Mouse (Mus musculus) liver, postnatal 0 days (tissue): ENCODE data around the gene Cdpf1. TPM values are rescaled to one million over a fixed set of nuclear protein-coding genes. Genes with fewer than 3 reads are reported as not detected.
A peak's percentile ranks its signal among the peaks of the same experiment; 100 is the strongest.

Experiments used
- ATAC-seq: fragments of 200-750 bp; cut with Nextera tagmentation; 2 replicates; pipeline ENCODE4 v1.8.0; 2017; ENCODE audit warnings: mild to moderate bottlenecking, moderate library complexity
- DNase-seq: peaks from one replicate; pipeline ENCODE4 v3.0.0-alpha.2; 2016
- H3K27ac ChIP-seq: fragments of 300-500 bp; sonication (generic); 2 replicates; pipeline ENCODE4 v1.5.1; 2014; ENCODE audit warnings: antibody characterized with exemption, moderate library complexity, mild to moderate bottlenecking, low read depth
- H3K27me3 ChIP-seq: fragments of 300-500 bp; sonication (generic); 2 replicates; pipeline ENCODE4 v1.6.1; 2014; ENCODE audit warnings: low read length, control low read depth, mixed read lengths; ENCODE audit not compliant: insufficient read depth
- H3K36me3 ChIP-seq: fragments of 300-500 bp; sonication (generic); replicated peaks from 2 replicates; pipeline ENCODE4 v1.6.1; 2014; ENCODE audit warnings: mild to moderate bottlenecking, control low read depth, low read length, moderate library complexity, mixed read lengths; ENCODE audit not compliant: insufficient read depth
- H3K4me1 ChIP-seq: fragments of 300-500 bp; sonication (generic); 2 replicates; pipeline ENCODE4 v1.6.1; 2014; ENCODE audit warnings: antibody characterized with exemption, mild to moderate bottlenecking, control low read depth; ENCODE audit not compliant: insufficient read depth
- H3K4me2 ChIP-seq: fragments of 300-500 bp; sonication (generic); 2 replicates; pipeline ENCODE4 v1.6.1; 2014; ENCODE audit warnings: low read depth, mild to moderate bottlenecking, low read length, moderate library complexity, mixed read lengths
- H3K4me3 ChIP-seq: fragments of 300-500 bp; sonication (generic); 2 replicates; pipeline ENCODE4 v1.5.1; 2014; ENCODE audit warnings: low read depth, low read length
- H3K9ac ChIP-seq: fragments of 300-500 bp; sonication (generic); replicated peaks from 2 replicates; pipeline ENCODE4 v1.6.1; 2014; ENCODE audit warnings: mild to moderate bottlenecking, moderate library complexity
- H3K9me3 ChIP-seq: fragments of 300-500 bp; sonication (generic); 2 replicates; pipeline ENCODE4 v1.6.1; 2016; ENCODE audit warnings: mild to moderate bottlenecking, control low read depth, low read length, mixed read lengths
- CTCF ChIP-seq: sonication (generic); IDR thresholded peaks from 2 replicates; pipeline ENCODE4 v1.5.1; 2016; ENCODE audit warnings: antibody characterized with exemption, low read depth
- EP300 ChIP-seq: IDR thresholded peaks from 2 replicates; pipeline ENCODE4 v1.6.1; 2016; ENCODE audit warnings: antibody characterized with exemption, low read depth, mild to moderate bottlenecking
- WGBS: fragments of 180-500 bp; shearing (Covaris S2); extraction: QIAGEN DNeasy Blood & Tissue Kit; methylation state at CpG from one replicate; pipeline ENCODE4 v1.1.7; 2014; ENCODE audit not compliant: insufficient replicate concordance; 5-methylcytosine and 5-hydroxymethylcytosine counted together
- polyA plus RNA-seq: library from polyadenylated mRNA; unstranded; fragments of >200 nt; fragmentation: Nextera tagmentation; extraction: Ambion mirVana; gene quantifications from 2 replicates; pipeline ENCODE4 v1.2.1, GENCODE M21; 2015

Cdpf1 gene
- polyA plus RNA-seq, 1 experiment from 2014 or later: 12.9 TPM

DNA sequence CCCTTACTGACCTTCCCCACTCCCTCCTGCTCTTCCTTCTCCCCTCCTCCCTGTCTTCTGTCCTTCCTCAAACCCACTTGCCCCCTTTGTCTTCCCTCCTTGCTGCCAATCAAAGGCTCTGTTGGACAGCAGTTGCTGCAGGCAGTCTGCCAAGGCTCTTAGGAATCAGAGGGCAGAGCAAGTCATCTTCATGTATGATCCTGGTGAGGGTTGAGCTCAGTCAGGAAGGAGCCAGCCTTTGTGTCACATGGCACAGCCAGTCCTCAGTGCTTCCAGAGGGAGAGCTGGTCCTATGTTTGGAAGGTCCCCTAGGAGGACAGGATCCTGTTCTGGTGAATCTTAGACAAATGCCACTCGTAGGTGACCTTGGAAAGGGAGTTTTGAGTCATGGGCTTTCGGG lies 8.6 kb downstream of the Cdpf1 start:
- Histone ChIP-seq H3K27me3 (no peaks in the 10 kb centered on the region), H3K27ac (no peak overlapping the region), H3K9ac (no peak overlapping the region), H3K4me1 (no peaks in the 10 kb centered on the region), H3K4me3 (no peak overlapping the region), H3K4me2 (no peak overlapping the region), H3K9me3 (no peaks in the 10 kb centered on the region), H3K36me3 (peaks cover 16% of the 10 kb centered on the region; the same call in 1 of the 2 replicates)
- 68% methylated on average over 2 of the region's 2 CpGs for WGBS
- TF ChIP-seq EP300: no peak
- ATAC-seq: no peak
- no peak for DNase-seq

DNA sequence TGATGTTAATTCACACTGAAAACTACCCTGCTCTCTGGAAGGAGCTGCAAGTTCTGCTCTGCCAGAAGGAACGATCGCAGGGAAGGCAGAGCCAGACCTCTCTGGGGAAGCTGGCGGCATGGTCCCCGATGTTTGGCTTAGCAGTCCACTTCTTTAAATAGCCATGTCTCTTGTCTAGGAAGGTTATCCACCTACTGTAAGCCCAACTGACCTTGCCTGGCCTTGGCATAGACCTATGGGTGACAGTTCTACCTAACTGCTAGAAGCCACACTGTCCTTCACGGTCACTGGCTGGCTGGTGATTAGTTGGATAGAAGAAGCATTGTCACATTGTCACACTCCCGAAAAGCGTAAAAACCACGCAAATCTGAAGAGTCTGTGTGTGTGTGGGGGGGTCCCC lies 12.8 kb downstream of the Cdpf1 start:
- Histone ChIP-seq H3K4me1 (no peaks in the 10 kb centered on the region), H3K36me3 (peaks cover 19% of the 10 kb centered on the region; the same call in 1 of the 2 replicates), H3K9me3 (no peaks in the 10 kb centered on the region), H3K9ac (no peak overlapping the region), H3K27ac (no peak overlapping the region), H3K27me3 (no peaks in the 10 kb centered on the region), H3K4me2 (no peak overlapping the region), H3K4me3 (no peak overlapping the region)
- 87% methylated on average over 8 of the region's 8 CpGs for WGBS
- no peak for TF ChIP-seq EP300
- no peak for TF ChIP-seq CTCF
- ATAC-seq (no peak), DNase-seq (no peak)

DNA sequence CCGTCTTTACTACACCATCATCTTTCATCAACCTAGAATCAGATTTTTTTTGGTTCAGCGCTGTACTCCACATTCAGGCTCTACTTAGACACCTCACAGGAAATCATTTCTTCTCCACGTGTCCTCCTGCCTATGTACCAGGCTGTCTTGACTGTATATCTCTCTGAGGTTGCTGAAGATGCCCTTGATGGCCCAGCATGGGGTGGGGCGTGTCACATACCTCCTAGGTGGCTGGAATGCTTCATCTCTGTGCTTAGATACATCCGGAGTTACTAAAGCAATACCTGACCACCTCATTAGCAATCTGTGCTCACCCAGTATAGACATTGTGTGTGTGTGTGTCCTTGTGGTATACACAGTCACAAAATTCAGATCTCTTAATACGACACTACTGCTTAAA lies 16.0 kb downstream of the Cdpf1 start:
- Histone ChIP-seq H3K4me2 (no peak overlapping the region), H3K4me3 (no peak overlapping the region), H3K4me1 (no peaks in the 10 kb centered on the region), H3K9ac (no peak overlapping the region), H3K27ac (no peak overlapping the region), H3K9me3 (no peaks in the 10 kb centered on the region), H3K36me3 (0 out of 2 replicates have a peak, but pooled peaks cover 14% of the 10 kb centered on the region), H3K27me3 (no peaks in the 10 kb centered on the region)
- ATAC-seq (no peak), DNase-seq (no peak)
- WGBS: 74% methylated on average over 6 of the region's 6 CpGs
- no peak for TF ChIP-seq EP300
- no peak for TF ChIP-seq CTCF

DNA sequence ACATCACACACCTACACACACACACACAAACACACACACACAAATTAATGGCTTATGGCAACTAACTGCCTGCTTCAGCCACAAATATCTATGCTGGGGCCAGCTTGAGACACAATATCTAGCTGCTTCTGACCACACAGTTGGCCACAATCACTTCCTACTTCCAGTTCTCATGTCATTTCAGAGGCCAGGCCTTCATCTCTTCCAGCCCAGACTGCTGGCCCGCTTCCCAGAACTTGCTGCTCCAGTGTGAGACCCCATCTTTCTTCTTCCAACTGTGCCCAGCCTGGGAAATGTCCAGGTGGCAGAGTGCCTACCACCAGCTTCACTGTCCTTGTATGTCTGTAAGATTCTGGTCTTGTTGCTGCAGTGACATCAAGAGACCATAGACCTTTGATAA lies 18.7 kb downstream of the Cdpf1 start:
- DNase-seq: no peak
- 0 out of 2 replicates have a peak, but pooled peaks cover 8% of the 10 kb centered on the region for H3K36me3 ChIP-seq

DNA sequence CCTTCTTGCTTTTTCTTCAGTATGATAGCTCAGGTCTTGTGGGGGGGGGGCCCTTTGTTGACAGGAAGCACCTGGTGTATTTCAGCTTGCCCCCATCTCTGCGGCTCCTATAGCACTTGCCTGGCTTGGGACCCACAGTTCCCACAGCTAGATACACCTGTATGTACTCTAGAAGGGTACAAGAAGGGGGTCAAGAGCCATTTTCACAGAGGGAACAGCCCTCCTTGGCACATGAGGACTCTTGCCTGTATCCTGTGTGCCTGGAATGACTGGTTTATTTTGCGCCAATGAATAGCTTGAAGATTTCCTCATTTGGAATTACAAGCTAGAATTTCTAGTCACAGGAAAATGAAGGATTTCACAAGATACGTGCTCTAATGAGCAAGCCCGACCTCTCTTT lies 20.0 kb downstream of the Cdpf1 start:
- TF ChIP-seq EP300 (no peak), CTCF (no peak)

More for the DNA sequence above, 18.7 kb downstream of the Cdpf1 start:
- H3K9me3 ChIP-seq: no peaks in the 10 kb centered on the region
- no peaks in the 10 kb centered on the region for H3K27me3 ChIP-seq
- no peaks in the 10 kb centered on the region for H3K4me1 ChIP-seq
- H3K4me2 ChIP-seq: no peak overlapping the region
- TF ChIP-seq CTCF: no peak
- no peak for TF ChIP-seq EP300
- no peak overlapping the region for H3K27ac ChIP-seq
- H3K9ac ChIP-seq: no peak overlapping the region
- H3K4me3 ChIP-seq: no peak overlapping the region
- ATAC-seq: no peak
- 25% methylated on average over 1 of the region's 1 CpGs for WGBS

DNA sequence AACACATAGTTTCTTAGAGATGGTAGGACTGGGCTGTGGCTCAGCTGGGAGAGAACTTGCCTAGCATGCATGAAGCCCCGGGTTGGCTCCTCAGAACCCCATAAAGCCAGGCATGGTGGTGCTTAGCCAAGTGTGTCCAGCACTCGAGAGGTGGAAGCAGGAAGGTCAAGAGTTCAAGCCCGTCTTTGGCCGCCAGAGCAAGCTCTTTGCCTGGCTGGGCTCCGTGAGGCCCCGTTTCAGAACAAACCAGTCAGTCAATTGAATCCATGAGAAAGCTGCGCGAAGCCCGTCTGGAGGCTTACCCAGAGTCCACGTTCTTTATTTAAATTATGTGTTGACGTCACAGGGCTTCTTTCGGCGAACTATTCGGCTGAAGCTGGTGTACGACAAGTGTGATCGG lies 22.9 kb downstream of the Cdpf1 start:
- 72% methylated on average over 16 of the region's 16 CpGs for WGBS
- no peak for TF ChIP-seq CTCF
- TF ChIP-seq EP300: no peak
- Histone ChIP-seq H3K9ac (no peak overlapping the region), H3K27me3 (no peaks in the 10 kb centered on the region), H3K4me2 (no peak overlapping the region), H3K27ac (no peak overlapping the region), H3K4me3 (no peak overlapping the region), H3K9me3 (no peaks in the 10 kb centered on the region), H3K4me1 (peaks cover 3% of the 10 kb centered on the region), H3K36me3 (0 out of 2 replicates have a peak, but pooled peaks cover 5% of the 10 kb centered on the region)
- ATAC-seq: no peak
- no peak for DNase-seq

More for the DNA sequence above, 20.0 kb downstream of the Cdpf1 start:
- no peaks in the 10 kb centered on the region for H3K27me3 ChIP-seq
- no peak overlapping the region for H3K9ac ChIP-seq
- peaks cover 3% of the 10 kb centered on the region; the same call in 1 of the 2 replicates for H3K4me1 ChIP-seq
- H3K27ac ChIP-seq: no peak overlapping the region
- no peak for DNase-seq
- no peak for ATAC-seq
- no peaks in the 10 kb centered on the region for H3K9me3 ChIP-seq
- H3K4me3 ChIP-seq: no peak overlapping the region
- 69% methylated on average over 4 of the region's 4 CpGs for WGBS
- no peak overlapping the region for H3K4me2 ChIP-seq
- 0 out of 2 replicates have a peak, but pooled peaks cover 8% of the 10 kb centered on the region for H3K36me3 ChIP-seq

DNA sequence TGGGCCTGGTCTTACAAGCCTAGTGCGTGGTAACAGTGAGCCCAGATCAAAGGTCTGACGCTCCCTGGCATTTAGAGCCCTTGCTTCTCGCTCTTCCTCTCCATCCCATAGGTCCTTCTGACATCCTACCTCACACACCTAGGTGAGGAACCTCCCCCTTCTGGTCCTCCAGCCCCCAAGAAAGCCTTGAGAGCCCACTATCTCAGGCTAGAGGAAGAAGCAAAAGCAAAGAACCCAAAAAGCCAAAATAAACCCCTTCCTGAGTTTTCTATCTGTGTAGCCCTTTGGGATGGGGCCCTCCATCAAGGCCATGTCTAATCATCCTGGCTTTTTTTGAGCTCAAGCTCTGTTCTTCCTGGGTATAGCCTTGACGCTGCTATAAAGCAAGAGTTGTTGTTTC lies 23.4 kb downstream of the Cdpf1 start:
- Histone ChIP-seq H3K36me3 (0 out of 2 replicates have a peak, but pooled peaks cover 5% of the 10 kb centered on the region), H3K4me2 (no peak overlapping the region), H3K4me3 (no peak overlapping the region), H3K9ac (no peak overlapping the region), H3K27ac (peak overlapping the region; percentile 73), H3K4me1 (peaks cover 3% of the 10 kb centered on the region), H3K9me3 (no peaks in the 10 kb centered on the region), H3K27me3 (no peaks in the 10 kb centered on the region)
- ATAC-seq (no peak), DNase-seq (no peak)
- no peak for TF ChIP-seq CTCF
- no peak for TF ChIP-seq EP300
- WGBS: 70% methylated on average over 4 of the region's 4 CpGs
